Mouse (Mus musculus) lung, postnatal 0 days (tissue): ENCODE measurements at regions not wholly inside any gene's neighbourhood (a gene's known extent, or its start where the extent isn't known, plus 50 kb on each side); places are given as distances from the start of the nearest gene placed in this dataset.

Experiments used
- CTCF ChIP-seq: IDR thresholded peaks from 2 replicates; pipeline ENCODE4 v1.5.1; 2016; ENCODE audit warnings: antibody characterized with exemption, mild to moderate bottlenecking
- EP300 ChIP-seq: IDR thresholded peaks from 2 replicates; pipeline ENCODE4 v1.6.1; 2016; ENCODE audit warnings: antibody characterized with exemption, mild to moderate bottlenecking, control low read depth

DNA sequence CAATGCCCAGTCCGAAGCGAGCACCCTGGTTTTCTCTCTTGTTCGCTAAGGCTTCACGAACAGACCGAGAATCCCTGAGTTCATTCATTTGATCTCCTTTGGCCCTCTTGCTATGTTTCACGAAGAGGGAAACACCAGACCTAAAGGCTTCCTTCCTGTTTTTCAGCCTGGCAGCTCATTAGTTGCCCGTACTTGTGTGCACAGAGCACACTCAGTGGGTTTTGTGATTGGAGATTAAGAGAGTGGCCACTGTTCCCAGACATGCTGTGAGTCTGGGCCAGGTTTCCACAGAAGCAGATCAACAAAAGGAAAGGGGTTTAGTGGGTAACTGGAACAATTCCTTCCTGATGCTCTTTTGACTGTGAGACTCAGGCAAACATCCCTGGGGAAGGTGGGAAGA, 331.5 kb upstream of the Kazn start:
- no peak for TF ChIP-seq CTCF
- no peak for TF ChIP-seq EP300
